Mouse (Mus musculus) midbrain, embryonic 11.5 days (tissue): ENCODE data around the gene Lemd1. TPM values are rescaled to one million over a fixed set of nuclear protein-coding genes. Genes with fewer than 3 reads are reported as not detected.

Experiments
- ATAC-seq: fragments of 200-750 bp; cut with Nextera tagmentation; 2 replicates; pipeline ENCODE4 v1.8.0; 2017; ENCODE audit warnings: moderate TSS enrichment, moderate library complexity; ENCODE audit not compliant: low FRiP score
- DNase-seq: peaks from one replicate; pipeline ENCODE4 v3.0.0; 2015; ENCODE audit warnings: low spot score; ENCODE audit errors: missing footprints
- H3K27ac ChIP-seq: fragments of 300-500 bp; sonication (generic); 2 replicates; pipeline ENCODE4 v1.5.1; 2014; ENCODE audit warnings: low read depth, low read length
- H3K27me3 ChIP-seq: fragments of 300-500 bp; sonication (generic); 2 replicates; pipeline ENCODE4 v1.6.1; 2014; ENCODE audit warnings: mild to moderate bottlenecking, low read length, moderate library complexity, mixed read lengths; ENCODE audit not compliant: control insufficient read depth, insufficient read depth
- H3K36me3 ChIP-seq: fragments of 300-500 bp; sonication (generic); 2 replicates; pipeline ENCODE4 v1.6.1; 2014; ENCODE audit warnings: mild to moderate bottlenecking, low read length, moderate library complexity, mixed read lengths; ENCODE audit not compliant: control insufficient read depth, insufficient read depth
- H3K4me1 ChIP-seq: fragments of 300-500 bp; sonication (generic); 2 replicates; pipeline ENCODE4 v1.6.1; 2014; ENCODE audit warnings: low read length; ENCODE audit not compliant: control insufficient read depth, insufficient read depth
- H3K4me2 ChIP-seq: fragments of 300-500 bp; sonication (generic); 2 replicates; pipeline ENCODE4 v1.6.1; 2014; ENCODE audit warnings: mild to moderate bottlenecking, moderate library complexity
- H3K4me3 ChIP-seq: fragments of 300-500 bp; sonication (generic); 2 replicates; pipeline ENCODE4 v1.5.1; 2014; ENCODE audit warnings: low read depth, low read length
- H3K9ac ChIP-seq: fragments of 300-500 bp; sonication (generic); 2 replicates; pipeline ENCODE4 v1.6.1; 2014; ENCODE audit warnings: low read length
- H3K9me3 ChIP-seq: fragments of 300-500 bp; sonication (generic); 2 replicates; pipeline ENCODE4 v1.6.1; 2016; ENCODE audit warnings: low read length; ENCODE audit not compliant: control insufficient read depth
- WGBS: fragments of 180-500 bp; shearing (Covaris S2); extraction: QIAGEN DNeasy Blood & Tissue Kit; methylation state at CpG from one replicate; pipeline ENCODE4 v1.1.7; 2014; 5-methylcytosine and 5-hydroxymethylcytosine counted together
- polyA plus RNA-seq: library from polyadenylated mRNA; unstranded; fragments of >200 nt; fragmentation: Nextera tagmentation; extraction: Ambion mirVana; gene quantifications from 2 replicates; pipeline ENCODE4 v1.2.1, GENCODE M21; 2014

The Lemd1 gene
- polyA plus RNA-seq, 1 experiment from 2014 or later = 12.9 TPM

DNA sequence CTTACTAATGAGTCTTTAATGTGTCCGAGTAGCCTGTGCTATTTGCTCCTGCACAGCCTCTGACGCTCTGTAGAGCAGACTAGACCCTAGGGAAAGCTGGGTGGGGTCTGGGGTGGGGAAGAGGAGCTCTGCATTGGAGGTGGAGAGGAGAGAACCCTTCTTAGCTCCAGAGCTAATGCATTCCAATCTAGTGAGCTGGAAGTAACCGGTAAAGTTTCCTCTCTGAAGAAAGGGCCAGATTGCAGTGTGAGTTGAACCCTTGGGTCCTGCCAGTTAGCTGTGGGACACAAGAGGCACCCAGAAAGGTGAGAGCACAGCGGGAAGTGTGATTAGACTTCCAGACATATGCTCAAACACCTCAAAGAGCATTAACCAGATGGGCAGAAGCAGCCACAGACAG lies 100.5 kb downstream of the Lemd1 start:
- DNase-seq (no peak), ATAC-seq (peak; percentile 6; the same call in 1 of the 2 replicates)
- Histone ChIP-seq H3K4me3 (no peak overlapping the region), H3K27me3 (no peaks in the 10 kb centered on the region), H3K27ac (0 out of 2 replicates have a peak overlapping the region, but pooled peaks have one; percentile 44), H3K9ac (no peak overlapping the region), H3K36me3 (no peaks in the 10 kb centered on the region), H3K4me1 (peaks cover 43% of the 10 kb centered on the region), H3K4me2 (no peak overlapping the region), H3K9me3 (no peaks in the 10 kb centered on the region)
- WGBS = 47% methylated on average over 4 of the region's 4 CpGs

DNA sequence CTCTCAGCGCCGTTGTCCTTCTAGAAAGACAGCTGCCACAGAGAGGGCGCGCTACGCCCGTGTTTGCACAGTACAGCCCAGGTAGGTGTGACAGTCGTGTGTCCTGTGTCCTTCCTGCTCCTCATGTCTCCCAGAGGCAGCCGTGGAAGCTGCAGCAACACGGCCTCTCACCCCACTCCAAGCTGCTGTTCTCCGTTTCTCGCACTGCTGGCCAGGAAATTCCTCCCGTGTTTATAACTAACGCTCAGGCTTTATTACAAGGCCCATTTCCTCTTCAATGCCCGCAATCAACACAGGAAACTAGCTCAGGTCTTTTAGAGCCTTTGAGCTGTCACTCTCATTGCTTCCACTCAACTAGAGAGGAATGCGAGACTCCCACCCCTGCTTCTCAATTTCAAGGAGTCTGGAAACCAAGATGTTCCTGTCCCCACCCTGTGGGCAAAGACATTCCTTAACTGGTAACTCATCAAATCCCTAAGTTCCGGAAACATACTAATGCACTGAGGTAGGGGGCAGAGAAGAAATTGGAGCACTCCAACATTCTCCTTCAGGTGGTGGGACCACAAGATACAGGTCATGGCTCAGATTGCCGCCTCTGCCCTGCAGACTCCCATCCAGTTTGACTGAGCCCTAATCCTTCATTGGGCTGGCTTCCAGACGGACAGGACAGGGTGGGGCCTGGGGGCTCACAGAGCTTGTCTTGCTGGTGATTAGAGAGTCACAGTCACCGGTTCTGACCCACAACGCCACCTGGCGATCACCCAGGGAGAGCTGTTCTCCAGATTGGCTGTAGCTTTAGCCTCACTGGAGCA lies 101.3 kb downstream of the Lemd1 start:
- no peak for ATAC-seq
- Histone ChIP-seq H3K36me3 (no peaks in the 10 kb centered on the region), H3K27ac (no peak overlapping the region), H3K9me3 (no peaks in the 10 kb centered on the region), H3K4me1 (peaks cover 39% of the 10 kb centered on the region), H3K27me3 (no peaks in the 10 kb centered on the region), H3K4me3 (no peak overlapping the region), H3K4me2 (no peak overlapping the region), H3K9ac (0 out of 2 replicates have a peak overlapping the region, but pooled peaks have one; percentile 10)
- peak; percentile 85 for DNase-seq
- WGBS = 56% methylated on average over 21 of the region's 21 CpGs

- Histone ChIP-seq H3K27ac (no peak overlapping the region), H3K4me1 (peaks cover 37% of the 10 kb centered on the region), H3K9ac (no peak overlapping the region), H3K4me2 (no peak overlapping the region), H3K9me3 (no peaks in the 10 kb centered on the region), H3K27me3 (peaks cover 6% of the 10 kb centered on the region; the same call in 1 of the 2 replicates), H3K36me3 (no peaks in the 10 kb centered on the region), H3K4me3 (no peak overlapping the region)
- 73% methylated on average over 7 of the region's 7 CpGs for WGBS
- no peak for DNase-seq
- ATAC-seq = no peak
These were observed 104.3 kb downstream of the Lemd1 start for GRCm38 (mm10) chr1:132295506-132295905.

DNA sequence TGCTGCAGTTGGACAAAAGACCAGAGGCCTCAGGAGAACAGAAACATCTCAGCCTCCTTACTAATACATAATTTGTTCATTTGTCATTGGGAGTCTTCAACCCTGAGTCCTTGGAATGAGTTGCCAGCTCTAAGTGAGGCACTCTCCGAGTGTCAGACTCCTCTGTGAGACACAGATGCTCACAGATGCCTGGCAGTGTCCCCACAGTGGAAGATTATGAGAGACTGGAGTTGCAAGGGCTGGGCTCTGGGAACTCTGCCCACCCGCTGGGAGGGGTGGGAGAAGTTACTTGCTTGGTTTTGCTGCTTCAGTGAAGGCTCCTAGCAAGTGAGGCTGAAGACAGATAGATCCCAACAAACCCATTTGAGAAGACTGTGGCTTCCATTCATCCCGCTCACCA lies 104.8 kb downstream of the Lemd1 start:
- H3K27me3 ChIP-seq = peaks cover 6% of the 10 kb centered on the region; the same call in 1 of the 2 replicates
- no peak overlapping the region for H3K9ac ChIP-seq
- H3K4me1 ChIP-seq = peaks cover 35% of the 10 kb centered on the region
- no peak overlapping the region for H3K27ac ChIP-seq
- H3K4me3 ChIP-seq = no peak overlapping the region
- 61% methylated on average over 3 of the region's 3 CpGs for WGBS
- no peak overlapping the region for H3K4me2 ChIP-seq
- no peaks in the 10 kb centered on the region for H3K36me3 ChIP-seq
- no peak for ATAC-seq
- DNase-seq = no peak
- H3K9me3 ChIP-seq = no peaks in the 10 kb centered on the region

- peak; percentile 62 for ATAC-seq
- peak within 1 kb of the TSS; percentile 69 for H3K27ac ChIP-seq
- under 1% methylated on average over 28 of the region's 28 CpGs for WGBS
These were observed 107.2 kb downstream of the Lemd1 start, which contains the start of gene Klhdc8a for GRCm38 (mm10) chr1:132298425-132298800. Gene Klhdc8a (plus strand): TSS chr1:132298626.

GRCm38 (mm10) chr1:132298801-132299464 lies 107.7 kb downstream of the Lemd1 start:
- peaks cover 33% of the 10 kb centered on the region for H3K4me1 ChIP-seq
- DNase-seq = peak; percentile 91

More at GRCm38 (mm10) chr1:132298425-132298800, 107.2 kb downstream of the Lemd1 start, which contains the start of gene Klhdc8a:
- Histone ChIP-seq H3K27me3 (peaks cover 8% of the 10 kb centered on the region; the same call in 1 of the 2 replicates), H3K4me3 (peak within 1 kb of the TSS; percentile 66), H3K36me3 (no peaks in the 10 kb centered on the region), H3K4me2 (peak within 1 kb of the TSS; percentile 99), H3K9me3 (no peaks in the 10 kb centered on the region), H3K4me1 (peaks cover 27% of the 10 kb centered on the region), H3K9ac (peak within 1 kb of the TSS; percentile 91)
- peak; percentile 95 for DNase-seq

DNA sequence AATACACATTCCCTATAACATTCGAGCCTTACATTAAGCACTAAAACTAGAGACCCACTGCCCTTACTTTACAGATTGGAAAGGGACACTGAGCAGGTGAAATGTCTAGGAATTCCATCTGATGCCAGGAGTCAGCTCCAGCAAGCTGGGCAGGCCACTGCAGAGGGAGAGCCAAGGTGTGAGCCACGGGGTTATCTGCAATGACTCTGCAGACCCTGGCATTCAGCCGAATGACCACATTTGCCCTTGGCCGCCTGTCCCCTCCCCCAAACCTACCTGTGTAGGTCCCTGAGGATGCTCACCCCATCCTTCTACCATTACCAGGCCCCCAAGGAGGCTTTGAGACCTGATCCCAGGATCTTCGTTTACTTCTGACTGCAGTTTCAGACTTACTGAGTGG lies 108.5 kb downstream of the Lemd1 start:
- peak overlapping the region; percentile 66 for H3K4me3 ChIP-seq
- DNase-seq (no peak), ATAC-seq (no peak)
- no peak overlapping the region for H3K27ac ChIP-seq
- H3K9ac ChIP-seq = peak overlapping the region; percentile 91
- H3K27me3 ChIP-seq = peaks cover 8% of the 10 kb centered on the region; the same call in 1 of the 2 replicates
- H3K36me3 ChIP-seq = no peaks in the 10 kb centered on the region
- WGBS = 82% methylated on average over 5 of the region's 5 CpGs
- peak overlapping the region; percentile 99 for H3K4me2 ChIP-seq
- H3K9me3 ChIP-seq = no peaks in the 10 kb centered on the region
- H3K4me1 ChIP-seq = peaks cover 38% of the 10 kb centered on the region

More at GRCm38 (mm10) chr1:132298801-132299464, 107.7 kb downstream of the Lemd1 start:
- Histone ChIP-seq H3K27ac (peak overlapping the region; percentile 69), H3K4me3 (peak overlapping the region; percentile 66), H3K27me3 (peaks cover 8% of the 10 kb centered on the region; the same call in 1 of the 2 replicates), H3K4me2 (peak overlapping the region; percentile 99), H3K9ac (peak overlapping the region; percentile 91), H3K36me3 (no peaks in the 10 kb centered on the region), H3K9me3 (no peaks in the 10 kb centered on the region)
- WGBS = 1% methylated on average over 70 of the region's 71 CpGs
- peak; percentile 58 for ATAC-seq

DNA sequence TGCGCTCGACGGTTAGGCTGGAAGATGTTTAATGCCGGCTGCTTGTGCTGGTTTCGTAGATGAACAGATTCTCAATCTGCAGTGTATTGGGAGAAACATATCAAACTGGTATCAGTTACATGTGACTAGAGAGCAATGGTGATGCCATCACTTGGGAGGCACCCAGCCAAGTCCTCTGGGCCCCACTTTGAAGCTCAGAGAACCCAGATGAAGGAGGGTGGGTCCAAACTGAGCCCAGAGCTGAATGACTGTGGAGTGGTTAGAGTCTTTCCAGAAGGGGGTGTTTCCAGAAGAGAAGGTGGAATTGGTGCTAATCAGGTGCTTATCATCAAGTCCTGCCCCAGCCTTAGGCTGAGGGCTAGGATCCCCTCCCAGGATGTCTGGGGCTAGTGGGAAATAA lies 110.0 kb downstream of the Lemd1 start:
- H3K4me1 ChIP-seq = peaks cover 40% of the 10 kb centered on the region
- WGBS = 92% methylated on average over 5 of the region's 5 CpGs
- no peaks in the 10 kb centered on the region for H3K9me3 ChIP-seq
- H3K27ac ChIP-seq = no peak overlapping the region
- ATAC-seq (no peak), DNase-seq (no peak)
- no peak overlapping the region for H3K4me3 ChIP-seq
- 0 out of 2 replicates have a peak overlapping the region, but pooled peaks have one; percentile 9 for H3K4me2 ChIP-seq
- H3K9ac ChIP-seq = no peak overlapping the region
- H3K36me3 ChIP-seq = no peaks in the 10 kb centered on the region
- H3K27me3 ChIP-seq = peaks cover 8% of the 10 kb centered on the region; the same call in 1 of the 2 replicates
